Comparison of ENCODE assay signal across 22 mouse cellular contexts in the genomic region with DNA sequence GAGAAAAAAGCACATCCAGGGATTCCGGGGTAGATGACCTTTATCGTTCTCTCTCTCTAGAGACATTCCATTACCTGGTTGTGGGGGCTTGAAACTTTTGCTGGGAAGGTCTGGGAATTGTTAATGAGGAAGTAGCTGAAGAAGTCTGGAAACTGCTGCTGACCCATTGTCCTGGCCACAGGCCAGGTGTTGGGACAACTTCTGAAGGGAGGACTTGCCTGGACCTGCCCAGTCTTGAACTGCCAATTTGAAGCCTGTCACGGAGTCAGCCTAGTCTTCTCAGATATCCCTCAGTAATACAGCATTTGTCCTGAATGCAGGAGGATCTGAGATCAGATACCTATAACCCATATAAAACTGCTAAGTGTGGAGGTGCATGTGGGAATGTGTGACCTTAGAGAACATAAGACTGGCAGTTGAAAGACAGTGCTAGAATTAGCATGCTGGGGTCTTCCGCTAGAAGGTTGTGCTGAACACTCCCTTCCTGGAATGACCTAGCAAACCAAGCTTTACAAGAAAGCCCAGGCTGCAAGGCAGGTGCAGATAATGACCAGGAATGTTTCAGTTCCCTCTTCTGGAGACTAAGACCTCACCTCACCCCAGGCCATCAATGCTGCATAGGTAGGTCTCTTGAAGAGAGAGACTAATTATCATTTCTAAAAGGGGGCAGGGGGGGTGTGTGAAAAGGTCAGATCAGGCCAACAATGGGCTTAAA.
"Had no signal": no experiment of that assay in that cellular context is flagged by ENCODE, and none has a peak within 500 bp of the region (broad histone marks: within the 10 kb centered on the region; RNA-seq: fewer than 3 reads in every experiment).

No protein-coding gene starts in this region.

- ATAC-seq: intestine, embryonic 15.5 days; liver, embryonic 12.5 days; midbrain, embryonic 15.5 days had no signal

- H3K9me3 ChIP-seq: intestine, embryonic 15.5 days; kidney, embryonic 15.5 days; limb, embryonic 10.5 days; limb, embryonic 13.5 days; liver, embryonic 12.5 days; liver, embryonic 15.5 days; midbrain, embryonic 12.5 days; midbrain, embryonic 15.5 days; neural tube, embryonic 13.5 days; stomach, embryonic 15.5 days had no signal

- H3K36me3 ChIP-seq: intestine, embryonic 15.5 days; kidney, embryonic 15.5 days; limb, embryonic 10.5 days; limb, embryonic 13.5 days; liver, embryonic 12.5 days; liver, embryonic 15.5 days; midbrain, embryonic 12.5 days; midbrain, embryonic 15.5 days; neural tube, embryonic 13.5 days; stomach, embryonic 15.5 days had no signal

- H3K27me3 ChIP-seq: intestine, embryonic 15.5 days; kidney, embryonic 15.5 days; limb, embryonic 13.5 days; liver, embryonic 12.5 days; liver, embryonic 15.5 days; midbrain, embryonic 12.5 days; midbrain, embryonic 15.5 days; neural tube, embryonic 13.5 days; stomach, embryonic 15.5 days had no signal

- H3K4me3 ChIP-seq: intestine, embryonic 15.5 days; kidney, embryonic 15.5 days; limb, embryonic 10.5 days; limb, embryonic 13.5 days; liver, embryonic 12.5 days; liver, embryonic 15.5 days; midbrain, embryonic 12.5 days; midbrain, embryonic 15.5 days; myocyte; neural tube, embryonic 13.5 days; stomach, embryonic 15.5 days had no signal

- H3K27ac ChIP-seq: intestine, embryonic 15.5 days; kidney, embryonic 15.5 days; limb, embryonic 10.5 days; limb, embryonic 13.5 days; liver, embryonic 12.5 days; liver, embryonic 15.5 days; macrophage; midbrain, embryonic 12.5 days; midbrain, embryonic 15.5 days; neural tube, embryonic 13.5 days; stomach, embryonic 15.5 days had no signal

- DNase-seq: kidney, adult 11 months; kidney, adult 8-10 months; kidney, postnatal 10 days; kidney, postnatal 36 days; liver; lung, adult 2 months; lung, postnatal 14 days; right cerebral cortex, postnatal 14 days; right cerebral cortex, postnatal 4 days; thymus, postnatal 36 days had no signal

- H3K4me2 ChIP-seq: intestine, embryonic 15.5 days; kidney, embryonic 15.5 days; limb, embryonic 13.5 days; liver, embryonic 12.5 days; liver, embryonic 15.5 days; midbrain, embryonic 12.5 days; midbrain, embryonic 15.5 days; neural tube, embryonic 13.5 days; stomach, embryonic 15.5 days had no signal

- H3K9ac ChIP-seq: intestine, embryonic 15.5 days; kidney, embryonic 15.5 days; limb, embryonic 13.5 days; liver, embryonic 12.5 days; liver, embryonic 15.5 days; midbrain, embryonic 12.5 days; midbrain, embryonic 15.5 days; neural tube, embryonic 13.5 days; stomach, embryonic 15.5 days had no signal

- H3K4me1 ChIP-seq: intestine, embryonic 15.5 days; kidney, embryonic 15.5 days; limb, embryonic 10.5 days; limb, embryonic 13.5 days; liver, embryonic 12.5 days; liver, embryonic 15.5 days; midbrain, embryonic 12.5 days; midbrain, embryonic 15.5 days; neural tube, embryonic 13.5 days; stomach, embryonic 15.5 days had no signal
